Mouse (Mus musculus) layer of hippocampus, postnatal 36 days (tissue): ENCODE data around the gene Ercc1. TPM values are rescaled to one million over a fixed set of nuclear protein-coding genes. Genes with fewer than 3 reads are reported as not detected.
A peak's percentile ranks its signal among the peaks of the same experiment; 100 is the strongest.

Experiments used
- DNase-seq, 2 experiments: peaks; one replicate each; pipeline ENCODE4 v3.0.0; 2022
- total RNA-seq, 2 experiments: library from RNA; stranded (reverse); gene quantifications; 2 replicates each; pipeline ENCODE4 v1.2.3; 2021

Ercc1 gene
- total RNA-seq, 2 experiments from 2014 or later, result 44.4 to 53.4 TPM

DNA sequence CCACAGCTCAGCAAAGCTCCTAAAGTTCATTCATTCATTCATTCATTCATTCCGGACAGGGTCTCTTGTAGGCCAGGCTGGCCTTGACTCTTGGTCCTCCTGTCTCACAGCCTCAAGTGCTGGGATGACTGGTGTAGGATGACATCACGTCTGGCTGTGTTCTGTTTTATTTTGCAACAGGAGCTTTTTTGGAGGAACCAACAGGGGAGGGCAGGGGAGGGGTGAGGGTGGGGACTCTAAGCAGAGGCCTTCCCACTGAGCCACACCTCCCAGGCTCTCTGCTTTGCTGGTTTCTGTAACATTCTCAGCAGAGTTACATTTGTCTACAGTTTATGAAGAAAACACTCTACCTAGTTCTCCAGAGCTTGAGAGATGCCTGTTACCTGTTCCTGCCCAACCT lies 6.5 kb upstream of the Ercc1 start:
- no peak for DNase-seq

DNA sequence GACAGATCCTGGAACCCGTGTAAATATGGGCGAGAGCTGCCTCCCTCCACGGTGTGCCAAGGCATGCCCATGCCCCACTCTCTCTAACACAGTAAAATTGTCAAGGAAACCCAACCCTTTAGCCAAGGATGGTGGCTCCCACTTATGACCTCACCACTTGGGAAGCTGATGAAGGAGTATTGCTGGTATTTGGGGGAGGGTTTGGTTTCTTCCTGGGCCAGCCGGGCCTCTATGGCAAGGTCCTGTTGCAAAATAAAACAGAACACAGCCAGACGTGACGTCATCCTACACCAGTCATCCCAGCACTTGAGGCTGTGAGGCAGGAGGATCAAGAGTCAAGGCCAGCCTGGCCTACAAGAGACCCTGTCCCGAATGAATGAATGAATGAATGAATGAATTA lies 6.0 kb upstream of the Ercc1 start:
- no peak for DNase-seq

DNA sequence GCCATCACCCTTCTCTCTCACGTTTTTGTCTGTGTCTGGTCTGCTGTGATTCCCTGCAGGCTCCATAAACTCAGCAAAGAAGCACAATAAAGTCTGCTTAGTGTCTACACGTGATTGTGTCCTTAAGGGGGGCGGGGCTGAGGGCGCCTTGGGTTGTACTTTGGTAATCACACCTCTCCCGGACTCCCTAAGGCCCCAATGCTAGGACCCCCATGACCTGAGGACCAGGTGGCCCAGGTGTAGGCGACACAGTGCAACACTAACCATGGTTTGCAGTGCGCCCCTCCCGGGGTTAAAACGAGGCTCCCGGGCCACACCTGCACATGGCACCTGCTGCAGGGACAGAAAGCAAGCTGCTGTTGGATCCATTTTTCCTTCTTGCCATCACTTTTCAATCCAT lies 3.3 kb upstream of the Ercc1 start:
- DNase-seq, result no peak

DNA sequence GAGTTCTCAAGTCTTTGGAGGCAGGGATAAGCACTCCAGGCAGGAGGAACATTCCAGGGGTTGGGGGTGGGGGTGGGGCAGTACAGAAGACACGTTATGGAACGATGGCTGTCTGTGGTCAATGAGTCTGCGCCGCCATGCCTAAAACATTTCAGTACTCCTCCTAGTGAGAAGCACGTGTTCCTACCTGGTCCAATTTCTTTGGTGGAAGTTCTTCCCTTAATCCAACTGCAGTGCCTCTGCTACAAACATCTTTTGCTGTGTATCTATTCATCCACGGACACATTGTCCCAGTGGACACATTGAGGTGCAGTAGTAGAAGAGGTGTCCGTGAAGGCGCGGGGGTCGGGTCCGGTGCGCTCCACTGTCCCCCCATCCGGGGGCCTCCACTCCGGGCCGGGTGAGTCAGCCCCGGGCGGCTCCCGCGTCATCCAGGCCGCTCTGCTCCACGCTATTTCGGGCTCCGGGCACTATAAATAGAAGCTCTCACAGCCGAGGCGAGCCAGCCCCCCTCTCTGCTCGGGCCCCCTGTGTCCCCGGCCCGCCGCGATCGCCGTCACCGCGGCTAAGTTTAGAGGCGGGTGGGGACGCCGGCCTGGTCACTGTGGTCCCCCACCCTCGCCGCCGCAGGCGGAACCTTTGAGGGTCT lies 2.7 kb upstream of the Ercc1 start:
- no peak for DNase-seq

DNA sequence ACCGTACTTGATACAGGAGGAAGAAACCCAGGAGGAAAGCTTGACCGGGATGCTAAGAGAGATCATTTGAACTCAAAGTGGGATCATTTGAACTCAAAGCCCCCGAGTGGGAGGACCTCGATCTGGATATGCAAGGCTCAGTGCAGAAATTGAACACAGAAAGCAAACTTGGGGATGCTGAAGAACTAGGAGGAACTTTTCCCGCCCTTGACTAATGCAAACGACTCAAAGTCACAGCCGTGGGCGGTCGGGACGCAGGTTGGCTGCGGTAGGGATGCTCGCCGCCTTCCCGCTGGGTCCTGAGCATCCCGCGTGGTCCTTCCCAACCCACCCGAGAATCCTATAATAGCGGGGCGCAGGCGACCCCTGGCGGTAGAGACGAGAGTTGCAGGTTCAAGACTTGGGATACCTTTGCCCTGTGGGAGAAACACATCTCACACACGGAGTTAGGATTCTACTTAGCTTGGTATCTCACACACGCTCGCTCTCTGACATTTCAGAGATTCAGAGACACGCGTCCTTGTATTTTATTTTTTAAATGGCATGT lies 2.0 kb upstream of the Ercc1 start:
- DNase-seq, result peak; percentile 88 to 90

DNA sequence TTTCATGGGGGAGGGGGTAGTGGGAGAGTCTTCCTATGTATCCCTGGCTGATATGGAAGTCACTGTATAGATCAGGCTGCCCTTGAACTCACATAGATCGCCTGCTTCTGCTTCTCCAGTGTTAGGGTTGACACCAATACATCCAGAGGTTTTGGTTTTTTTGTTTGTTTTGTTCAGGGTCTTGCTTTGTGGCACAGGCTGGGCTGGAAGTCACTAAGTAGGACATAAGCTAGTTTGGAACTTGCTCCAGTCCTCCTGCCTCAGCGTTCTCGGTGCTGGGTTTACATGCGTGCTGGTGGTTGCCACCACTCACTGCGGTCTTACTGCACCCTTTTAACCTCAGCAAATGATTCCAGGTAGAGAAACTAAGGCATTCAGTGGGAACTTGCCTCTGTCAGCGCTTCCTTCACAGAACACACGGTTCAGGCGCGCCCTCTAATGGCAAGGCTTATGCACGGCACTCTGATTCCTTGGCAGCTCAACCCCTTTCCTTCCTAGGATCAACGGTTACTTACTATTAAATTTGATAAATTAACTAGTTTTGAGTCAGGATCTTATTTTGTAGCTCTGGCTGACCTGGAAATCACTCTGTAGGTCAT lies 1.3 kb upstream of the Ercc1 start:
- DNase-seq, result peak; percentile 71 to 74

DNA sequence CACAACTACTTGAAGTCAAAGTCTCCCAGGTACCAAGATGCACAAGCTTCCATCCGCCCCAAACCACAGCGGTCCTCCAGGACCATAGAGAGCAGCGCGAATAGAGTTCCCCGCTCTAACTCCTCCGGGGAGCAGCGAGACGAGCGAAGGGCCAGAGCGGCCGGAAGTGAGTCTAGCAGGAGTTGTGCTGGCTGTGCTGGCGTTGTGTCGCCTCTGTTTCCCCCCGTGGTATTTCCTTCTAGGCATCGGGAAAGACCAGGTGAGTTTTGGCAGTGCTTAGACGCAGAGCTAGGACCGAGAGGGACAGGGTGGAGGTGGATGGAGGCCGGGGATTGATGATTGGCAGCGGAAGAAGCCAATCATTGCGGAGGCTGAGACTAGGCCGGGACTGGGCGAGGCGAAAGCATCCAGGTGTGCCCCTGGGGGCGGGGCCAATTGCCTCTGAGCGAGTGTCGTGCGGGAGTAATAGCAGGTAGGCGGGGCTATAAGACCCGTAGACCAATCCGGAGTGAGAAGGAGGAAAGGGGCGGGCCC lies 427 bp downstream of the Ercc1 start:
- peak; percentile 92 to 94 for DNase-seq

DNA sequence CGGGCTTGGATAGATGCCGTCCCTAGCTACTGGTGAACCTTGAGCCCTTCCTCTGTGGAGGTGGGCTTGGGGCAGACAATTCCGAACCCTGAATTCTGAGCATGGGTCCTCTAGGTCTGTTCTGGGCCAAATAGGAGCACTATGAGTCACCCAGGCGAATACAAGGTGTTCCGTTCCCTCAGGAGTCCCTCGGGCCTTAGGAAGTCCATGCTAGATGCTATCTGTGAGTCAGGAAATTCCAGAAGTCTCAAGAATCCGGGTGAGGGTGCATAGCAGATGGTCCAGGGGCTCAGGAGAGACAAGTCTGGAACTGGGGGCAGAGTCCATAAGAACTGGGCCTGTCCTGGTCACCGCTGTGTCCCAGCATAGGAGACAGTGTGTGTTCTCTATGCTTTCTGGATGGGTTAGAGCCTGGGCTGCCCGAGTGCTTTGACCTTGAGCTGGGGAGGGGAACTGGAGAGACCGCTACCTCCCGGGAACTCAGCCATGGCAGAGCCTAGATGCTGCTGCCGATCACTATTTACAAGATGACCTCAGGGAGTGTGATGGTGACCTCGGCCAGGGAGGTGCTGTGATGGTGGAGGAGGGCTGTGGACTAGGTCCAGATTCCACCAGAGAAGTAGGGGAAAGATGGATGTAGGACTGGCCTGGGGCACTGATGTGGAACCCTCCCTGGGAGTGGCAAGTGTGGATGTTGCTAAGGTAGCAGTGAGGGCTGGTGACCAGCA lies 4.8 kb downstream of the Ercc1 start:
- DNase-seq, result no peak

DNA sequence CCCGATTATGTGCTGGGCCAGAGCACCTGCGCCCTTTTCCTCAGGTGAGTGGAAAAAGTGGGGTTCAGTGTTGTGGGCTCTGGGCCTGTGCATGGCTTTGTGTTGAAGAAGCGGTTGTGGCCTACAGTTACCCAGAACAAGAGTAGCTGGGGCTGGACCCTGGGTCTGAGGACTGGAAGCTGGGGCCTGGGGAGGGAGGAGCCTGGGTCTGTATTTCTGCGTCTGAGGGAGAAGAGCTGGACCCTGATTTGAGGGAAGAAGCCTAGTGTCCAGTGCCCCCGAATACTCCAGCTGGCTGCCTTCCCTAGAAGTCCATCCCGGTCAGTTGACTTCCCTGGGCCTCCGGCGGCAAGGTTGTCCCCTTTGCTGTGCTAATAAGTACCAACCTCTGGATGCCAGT lies 5.6 kb downstream of the Ercc1 start:
- DNase-seq, result no peak

DNA sequence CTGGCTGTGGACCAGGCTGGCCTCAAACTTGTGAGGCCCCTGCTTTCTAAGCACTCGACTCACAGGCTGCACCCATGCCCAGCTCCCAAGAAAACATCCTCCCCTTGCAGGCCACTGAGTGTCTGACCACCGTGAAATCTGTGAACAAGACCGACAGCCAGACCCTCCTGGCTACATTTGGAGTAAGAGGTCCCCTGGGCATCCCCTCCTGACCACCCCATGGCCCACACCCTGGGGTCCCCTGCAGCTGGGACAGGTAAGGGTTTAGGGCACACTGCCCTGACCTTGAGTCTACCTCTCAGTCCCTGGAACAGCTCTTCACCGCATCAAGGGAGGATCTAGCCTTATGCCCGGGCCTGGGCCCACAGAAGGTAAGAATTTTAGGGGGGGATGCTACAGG lies 10.4 kb downstream of the Ercc1 start:
- DNase-seq, result no peak

DNA sequence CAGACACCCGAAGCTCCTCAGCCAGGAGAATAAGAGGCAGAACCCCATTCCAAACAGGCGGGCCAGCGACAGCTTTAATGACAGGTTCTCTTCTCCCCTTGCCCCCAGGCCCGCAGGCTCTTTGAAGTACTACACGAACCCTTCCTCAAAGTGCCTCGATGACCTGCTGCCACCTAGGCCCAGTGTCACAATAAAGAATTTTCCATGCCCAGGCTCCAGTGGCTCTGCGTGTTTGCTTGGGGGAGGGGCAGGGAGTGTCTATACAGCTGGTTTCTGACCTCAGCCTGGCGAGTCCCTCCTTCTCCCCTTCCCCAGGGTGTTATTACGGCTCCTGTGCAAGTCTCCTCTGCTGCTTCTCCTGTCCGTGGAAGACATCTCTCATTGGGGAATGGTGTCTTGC lies 11.7 kb downstream of the Ercc1 start:
- DNase-seq, result no peak

DNA sequence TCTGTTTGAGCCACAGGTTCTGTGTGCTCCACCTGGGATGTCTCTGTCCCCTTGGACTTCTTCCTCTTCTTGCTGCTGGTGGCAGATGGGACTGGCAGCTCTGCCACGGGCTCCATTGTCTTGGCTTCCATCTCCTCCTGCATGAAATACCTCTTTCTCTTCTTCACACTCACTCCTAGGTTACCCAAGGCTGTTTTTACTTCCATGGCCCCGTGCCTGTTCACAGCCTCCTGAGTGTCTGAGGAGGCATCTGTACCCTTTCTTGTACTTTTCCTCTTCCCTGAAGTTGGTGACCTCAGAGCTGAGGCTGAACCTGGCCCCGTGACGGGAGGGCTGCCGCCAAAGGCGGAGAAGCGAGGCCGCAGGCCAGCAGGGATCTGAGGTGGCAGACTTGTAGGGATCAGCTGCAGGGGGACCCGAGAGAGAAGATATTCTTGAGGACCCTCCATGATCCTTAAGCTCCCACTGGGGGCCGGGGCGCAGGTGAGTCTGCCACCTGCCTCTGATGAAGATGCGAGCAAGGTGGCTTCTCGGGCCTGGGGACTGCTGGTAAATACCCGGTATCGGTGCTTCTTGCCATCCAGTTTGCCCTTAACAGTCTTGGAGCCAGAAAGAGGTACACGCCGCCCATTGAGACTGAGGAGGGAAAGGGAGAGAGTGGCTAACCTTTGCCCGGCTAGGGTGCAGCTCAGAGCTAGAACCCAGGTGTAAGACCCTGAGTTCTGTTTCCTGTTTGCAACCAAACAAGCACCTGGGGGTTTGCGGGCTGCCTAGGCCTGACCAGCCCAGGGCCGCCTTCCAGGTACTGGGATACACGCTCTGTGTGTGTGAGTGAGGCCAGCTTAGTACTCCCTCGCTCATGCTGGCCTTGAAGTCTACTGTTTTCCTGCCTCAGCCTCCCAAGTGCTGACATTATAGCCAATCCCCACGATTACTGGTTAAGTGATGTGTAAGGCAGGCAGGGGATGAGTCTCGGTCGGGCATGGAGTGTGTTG lies 13.1 kb downstream of the Ercc1 start:
- no peak for DNase-seq

DNA sequence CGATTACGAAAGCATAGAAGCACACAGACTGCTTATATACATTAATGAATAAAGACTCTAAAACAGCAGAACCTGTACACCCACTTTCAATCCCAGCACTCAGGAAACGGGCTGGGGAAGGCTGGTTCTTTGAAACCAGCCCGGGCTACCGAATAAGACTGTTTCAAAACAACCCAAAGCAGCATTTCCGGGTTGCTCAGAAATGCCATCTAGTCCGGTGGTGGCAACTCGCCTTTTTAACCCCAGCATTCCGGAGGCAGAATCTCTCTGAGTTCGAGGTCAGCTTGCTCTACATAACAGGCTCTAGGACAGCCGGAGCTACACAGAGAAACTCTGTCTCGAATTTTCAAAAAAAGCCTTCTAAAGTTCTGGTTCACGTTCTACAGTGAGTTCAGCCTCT lies 14.1 kb downstream of the Ercc1 start:
- DNase-seq, result no peak

DNA sequence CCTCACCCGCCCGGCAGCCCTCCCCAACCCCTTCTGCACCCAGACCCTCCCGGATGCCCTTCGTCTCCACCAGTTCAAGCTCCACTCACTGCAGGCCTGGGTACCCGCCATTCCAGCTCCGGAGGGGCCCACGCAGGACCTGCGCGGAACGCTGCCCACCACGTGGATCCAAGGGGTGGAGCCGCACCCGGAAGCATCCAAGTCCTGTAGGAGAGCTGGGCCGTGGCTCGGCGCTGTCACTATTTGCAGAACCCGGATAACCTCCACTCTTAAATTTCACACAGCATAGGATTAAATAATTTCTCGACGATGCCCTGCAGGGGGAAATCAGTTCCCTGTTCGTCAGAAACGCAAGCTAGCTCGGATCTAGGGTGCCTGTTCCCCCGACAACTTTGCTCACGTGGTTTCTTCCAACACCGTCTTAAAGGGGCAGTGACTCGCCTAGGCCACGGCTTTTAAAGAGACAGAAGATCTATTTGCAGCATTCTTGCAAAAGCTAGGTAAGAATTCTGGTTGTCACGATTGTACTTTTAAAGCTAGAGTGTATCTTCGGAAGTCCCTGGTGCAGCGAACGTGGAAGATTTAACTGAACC lies 14.8 kb downstream of the Ercc1 start, which contains the start of the genes Cd3eap and Ppp1r13l:
TSS of gene Cd3eap (minus strand) at position 185 of the 593 bp plus-strand sequence.
TSS of gene Ppp1r13l (plus strand) at position 451 of the 593 bp plus-strand sequence.
- DNase-seq, result peak; percentile 89 to 90

DNA sequence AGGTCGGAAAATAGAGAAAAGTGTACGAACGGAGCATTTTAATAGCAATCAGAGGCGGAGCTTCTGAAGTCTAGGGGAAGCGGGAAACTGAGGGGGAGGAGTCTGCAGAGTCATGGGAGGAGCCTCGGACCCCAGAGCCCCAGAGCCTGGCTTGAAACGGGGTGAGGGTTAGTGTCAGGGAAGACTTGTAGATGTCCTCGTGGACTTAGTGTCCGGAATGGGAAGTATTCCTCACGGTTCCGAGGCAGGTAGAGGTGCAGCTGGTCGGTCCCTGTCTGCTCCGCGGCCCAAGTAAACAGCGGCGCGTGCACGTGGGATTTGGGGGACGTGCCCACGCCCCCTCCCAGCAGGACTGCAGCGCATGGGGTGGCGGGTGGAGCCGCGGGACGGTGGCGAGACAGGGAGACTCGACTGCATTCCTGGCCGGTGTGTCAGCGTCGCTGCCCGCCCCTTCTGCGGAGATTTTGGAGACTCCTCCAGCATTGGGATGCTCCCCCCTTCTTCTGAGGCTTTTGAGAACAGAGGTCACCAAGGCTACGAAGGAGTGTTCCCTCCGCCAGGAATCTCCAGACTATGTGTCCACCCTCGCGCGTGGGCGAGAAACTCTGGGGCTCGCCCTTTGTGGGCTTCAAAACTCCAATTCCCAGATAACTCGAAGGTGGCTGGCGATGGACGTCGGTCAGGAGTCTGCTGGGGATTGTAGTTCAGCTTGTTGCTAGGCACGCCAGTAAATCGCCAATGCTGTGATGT lies 15.5 kb downstream of the Ercc1 start:
- peak; percentile 64 to 74 for DNase-seq

DNA sequence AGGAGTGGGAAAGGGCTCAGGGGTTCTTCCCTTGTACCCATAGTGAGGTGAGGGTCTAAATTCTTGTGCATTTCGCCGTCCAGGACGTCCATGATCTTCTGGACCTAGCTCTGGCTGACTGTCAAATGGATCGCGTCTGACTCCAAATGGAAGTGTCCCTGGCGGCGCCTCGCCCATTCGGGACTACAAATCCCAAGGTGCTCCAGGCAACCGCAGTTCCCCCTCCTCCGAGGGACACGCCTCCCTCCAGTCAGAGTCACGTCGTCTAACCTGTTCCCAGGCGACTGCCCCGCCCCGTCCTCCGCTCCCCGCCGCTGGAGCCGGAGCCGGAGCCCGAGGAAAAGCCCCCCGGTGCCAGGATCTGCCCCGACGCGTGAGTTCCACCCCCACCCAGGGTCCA lies 16.4 kb downstream of the Ercc1 start:
- DNase-seq, result peak; percentile 88 to 89

DNA sequence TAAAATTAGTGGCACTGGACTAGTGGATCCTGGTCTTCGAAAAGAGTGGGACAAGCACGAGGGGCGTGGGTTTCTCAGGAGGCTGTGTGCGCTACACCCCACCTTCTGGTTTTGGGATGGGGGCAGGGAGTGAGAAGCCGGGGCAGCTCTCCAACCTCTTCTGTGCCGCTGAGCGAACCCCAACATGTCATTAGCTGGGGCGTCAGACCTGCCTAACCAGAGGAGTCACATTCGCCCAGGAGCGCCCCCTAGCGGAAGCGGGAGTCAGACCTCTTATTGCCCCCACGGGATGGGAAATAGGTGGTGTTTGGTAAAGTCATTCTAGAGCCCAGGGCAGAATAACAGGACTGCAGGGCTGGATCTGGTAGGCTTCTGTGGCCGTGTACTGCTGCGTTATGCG lies 17.1 kb downstream of the Ercc1 start:
- DNase-seq, result peak; percentile 65 to 69

DNA sequence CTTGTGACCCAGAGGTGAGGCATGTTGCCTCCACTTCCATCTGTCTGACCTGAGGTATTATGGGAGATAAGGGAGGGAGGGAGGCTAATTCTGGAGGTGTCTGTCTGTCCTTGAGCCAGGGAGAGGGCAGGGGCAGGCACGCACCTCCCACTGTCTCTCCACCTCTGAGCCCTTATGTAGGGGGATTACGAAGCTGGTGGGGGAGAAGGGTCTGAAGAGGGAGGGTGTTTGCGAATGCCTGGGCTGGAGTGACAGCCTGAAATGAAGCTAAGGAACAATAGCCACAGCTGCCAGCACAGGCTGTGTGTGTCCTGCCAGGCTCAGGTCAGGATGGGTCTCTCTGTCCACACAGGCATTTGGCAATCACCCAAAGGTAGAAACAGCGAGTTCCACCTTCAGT lies 17.7 kb downstream of the Ercc1 start:
- no peak for DNase-seq

DNA sequence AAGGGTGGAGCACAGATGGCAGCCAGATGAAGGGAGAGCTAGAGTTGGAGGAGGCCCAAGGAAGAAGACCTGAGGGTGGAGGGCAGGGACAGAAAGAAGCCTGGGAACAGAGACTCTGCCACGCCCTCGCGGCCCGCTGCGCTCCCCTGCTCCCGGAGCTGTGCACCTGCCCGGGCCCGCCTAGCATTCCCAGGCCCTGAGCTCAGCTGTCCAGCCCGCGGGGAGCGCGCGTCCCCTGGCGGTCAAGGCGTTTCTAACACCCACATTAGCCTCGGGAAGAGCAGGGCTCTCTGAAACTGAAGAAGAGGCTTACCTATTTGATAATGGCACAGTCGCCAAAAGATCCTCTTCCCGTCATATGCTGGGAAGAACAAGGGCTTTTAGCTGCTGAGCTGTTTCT lies 19.3 kb downstream of the Ercc1 start:
- peak in 1 of 2 experiments; percentile 54 for DNase-seq

DNA sequence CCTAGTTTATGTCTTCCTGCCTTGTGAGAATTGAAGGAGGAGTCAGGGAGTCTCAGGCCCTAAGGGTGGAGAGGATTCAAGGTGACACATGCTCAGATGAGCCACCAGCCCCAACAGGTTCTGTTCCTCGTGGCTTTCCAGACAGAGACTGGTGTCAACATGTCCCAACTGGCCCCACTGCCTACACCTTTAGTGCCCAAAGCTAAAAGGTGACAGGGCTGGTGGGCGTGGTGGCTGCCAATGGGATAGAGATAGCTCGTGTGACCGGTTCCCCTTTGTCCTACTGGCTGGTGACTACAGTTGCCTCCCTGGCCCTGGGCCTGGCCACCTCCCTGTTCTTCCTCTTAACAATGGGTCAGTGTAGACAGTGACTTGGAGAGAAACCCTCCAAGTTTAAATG lies 20.8 kb downstream of the Ercc1 start:
- DNase-seq, result no peak

DNA sequence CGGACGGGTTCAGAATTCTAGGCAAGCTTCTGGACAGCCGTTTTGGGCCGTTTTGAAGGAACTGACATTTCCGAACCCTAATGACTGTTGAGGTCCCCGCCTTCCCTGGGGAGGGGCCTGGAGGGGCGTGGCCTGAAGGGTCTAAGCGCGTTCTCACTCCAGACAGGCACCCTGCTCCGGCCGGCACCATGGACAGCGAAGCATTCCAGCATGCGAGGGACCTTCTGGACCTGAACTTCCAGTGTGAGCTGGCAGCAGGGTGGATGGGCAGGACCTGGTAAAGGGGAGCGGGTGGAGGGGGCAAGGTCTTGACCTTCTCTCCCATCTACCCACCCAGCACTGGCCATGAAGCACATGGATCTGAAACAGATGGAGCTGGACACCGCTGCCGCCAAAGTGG lies 23.8 kb downstream of the Ercc1 start:
- no peak for DNase-seq
